Mouse (Mus musculus) myocyte (in vitro differentiated cells): ENCODE measurements at regions not wholly inside any gene's neighbourhood (a gene's known extent, or its start where the extent isn't known, plus 50 kb on each side); places are given as distances from the start of the nearest gene placed in this dataset.

Experiments
- H3K27me3 ChIP-seq: one replicate; pipeline ENCODE4 v1.6.1; 2011; ENCODE audit not compliant: control insufficient read depth, insufficient read depth, insufficient read length
- H3K36me3 ChIP-seq: one replicate; pipeline ENCODE4 v1.6.1; 2011; ENCODE audit not compliant: control insufficient read depth, insufficient read depth
- H3K4me2 ChIP-seq: one replicate; pipeline ENCODE4 v1.6.1; 2011; ENCODE audit warnings: low read depth, control low read depth
- H3K4me3 ChIP-seq: one replicate; pipeline ENCODE4 v1.5.1; 2011; ENCODE audit warnings: mild to moderate bottlenecking, control low read depth, moderate library complexity
- H3K79me2 ChIP-seq: one replicate; pipeline ENCODE4 v1.6.1; 2011; ENCODE audit not compliant: control insufficient read depth, insufficient read depth
- H3ac ChIP-seq: one replicate; pipeline ENCODE4 v1.6.1; 2011; ENCODE audit not compliant: control insufficient read depth, insufficient read length
- CEBPB ChIP-seq: IDR thresholded peaks from 2 replicates; pipeline ENCODE4 v1.6.1; 2011; ENCODE audit warnings: mild to moderate bottlenecking, moderate library complexity; ENCODE audit not compliant: poor library complexity, insufficient read depth, severe bottlenecking
- E2F4 ChIP-seq: IDR thresholded peaks from one replicate; pipeline ENCODE4 v1.6.1; 2011; ENCODE audit warnings: mild to moderate bottlenecking, control low read depth, moderate library complexity; ENCODE audit not compliant: insufficient read depth
- MAX ChIP-seq: IDR thresholded peaks from one replicate; pipeline ENCODE4 v1.6.1; 2011; ENCODE audit warnings: low read depth, mild to moderate bottlenecking, control low read depth
- MYOD1 ChIP-seq, 3 experiments: IDR thresholded peaks; one replicate each; pipeline ENCODE4 v1.6.1; 2011; ENCODE audit warnings: control low read depth in 2 of 3, low read depth in 2 of 3, mild to moderate bottlenecking in 2 of 3, moderate library complexity in 1 of 3; ENCODE audit not compliant: insufficient read length in 2 of 3, control insufficient read depth in 1 of 3
- MYOG ChIP-seq, 3 experiments: IDR thresholded peaks; one replicate each; pipeline ENCODE4 v1.6.1; 2011; ENCODE audit warnings: control low read depth in 2 of 3, low read depth in 2 of 3, mild to moderate bottlenecking in 2 of 3; ENCODE audit not compliant: insufficient read length in 2 of 3, control insufficient read depth in 1 of 3, insufficient read depth in 1 of 3
- POLR2A ChIP-seq: IDR thresholded peaks from one replicate; pipeline ENCODE4 v1.6.1; 2011; ENCODE audit warnings: low read depth, mild to moderate bottlenecking, control low read depth, moderate library complexity; ENCODE audit not compliant: insufficient read length
- POLR2AphosphoS2 ChIP-seq: IDR thresholded peaks from one replicate; pipeline ENCODE4 v1.6.1; 2011; ENCODE audit warnings: low read depth, control low read depth; ENCODE audit not compliant: insufficient read length
- REST ChIP-seq: IDR thresholded peaks from one replicate; pipeline ENCODE4 v1.6.1; 2011; ENCODE audit warnings: mild to moderate bottlenecking, control low read depth, moderate library complexity; ENCODE audit not compliant: insufficient read depth, insufficient read length
- SRF ChIP-seq: IDR thresholded peaks from one replicate; pipeline ENCODE4 v1.6.1; 2011; ENCODE audit warnings: low read depth; ENCODE audit not compliant: control insufficient read depth, insufficient read length
- TCF12 ChIP-seq: IDR thresholded peaks from one replicate; pipeline ENCODE4 v1.6.1; 2011; ENCODE audit warnings: mild to moderate bottlenecking, control low read depth; ENCODE audit not compliant: poor library complexity, insufficient read depth, severe bottlenecking
- TCF3 ChIP-seq: IDR thresholded peaks from one replicate; pipeline ENCODE4 v1.6.1; 2011; ENCODE audit warnings: low read depth, control low read depth; ENCODE audit not compliant: insufficient read length
- USF1 ChIP-seq: IDR thresholded peaks from one replicate; pipeline ENCODE4 v1.6.1; 2011; ENCODE audit warnings: low read depth, mild to moderate bottlenecking, control low read depth, moderate library complexity

- TF ChIP-seq TCF12 (no peak), CEBPB (no peak), SRF (no peak), MYOG (IDR thresholded peaks at IDR 0.05; ENCODE audit: control insufficient read depth in 1 of 3, insufficient read depth in 1 of 3, insufficient read length in 2 of 3, low read depth in 2 of 3) (no peak), TCF3 (no peak), POLR2A (no peak), POLR2AphosphoS2 (no peak), MYOD1 (IDR thresholded peaks at IDR 0.05; ENCODE audit: control insufficient read depth in 1 of 3, insufficient read length in 2 of 3, low read depth in 2 of 3) (no peak), REST (no peak), E2F4 (no peak), MAX (no peak), USF1 (no peak)
- Histone ChIP-seq H3K27me3 (no peaks in the 10 kb centered on the region), H3K79me2 (no peaks in the 10 kb centered on the region)
Observed at GRCm38 (mm10) chr7:124914972-124915371, 529.5 kb upstream of the Kdm8 start.

GRCm38 (mm10) chr7:124915637-124916036, 528.8 kb upstream of the Kdm8 start:
- no peak overlapping the region for H3K4me2 ChIP-seq
- no peaks in the 10 kb centered on the region for H3K27me3 ChIP-seq
- TF ChIP-seq SRF (no peak), MYOG (IDR thresholded peaks at IDR 0.05; ENCODE audit: control insufficient read depth in 1 of 3, insufficient read depth in 1 of 3, insufficient read length in 2 of 3, low read depth in 2 of 3) (no peak), MYOD1 (IDR thresholded peaks at IDR 0.05; ENCODE audit: control insufficient read depth in 1 of 3, insufficient read length in 2 of 3, low read depth in 2 of 3) (no peak), MAX (no peak), USF1 (no peak), TCF3 (no peak), E2F4 (no peak), POLR2A (no peak), CEBPB (no peak), TCF12 (no peak), REST (no peak), POLR2AphosphoS2 (no peak)
- no peaks in the 10 kb centered on the region for H3K36me3 ChIP-seq
- no peak overlapping the region for H3K4me3 ChIP-seq
- no peak overlapping the region for H3ac ChIP-seq
- no peaks in the 10 kb centered on the region for H3K79me2 ChIP-seq

More at GRCm38 (mm10) chr7:124914972-124915371, 529.5 kb upstream of the Kdm8 start:
- no peak overlapping the region for H3K4me3 ChIP-seq
- no peak overlapping the region for H3K4me2 ChIP-seq
- no peak overlapping the region for H3ac ChIP-seq
- no peaks in the 10 kb centered on the region for H3K36me3 ChIP-seq

- Histone ChIP-seq H3K27me3 (no peaks in the 10 kb centered on the region), H3K4me3 (no peak overlapping the region), H3K4me2 (no peak overlapping the region), H3K79me2 (no peaks in the 10 kb centered on the region), H3K36me3 (no peaks in the 10 kb centered on the region), H3ac (no peak overlapping the region)
- TF ChIP-seq REST (no peak), MAX (no peak), TCF12 (no peak), POLR2AphosphoS2 (no peak), MYOG (IDR thresholded peaks at IDR 0.05; ENCODE audit: control insufficient read depth in 1 of 3, insufficient read depth in 1 of 3, insufficient read length in 2 of 3, low read depth in 2 of 3) (no peak), TCF3 (no peak), MYOD1 (IDR thresholded peaks at IDR 0.05; ENCODE audit: control insufficient read depth in 1 of 3, insufficient read length in 2 of 3, low read depth in 2 of 3) (no peak)
Observed at GRCm38 (mm10) chr7:124917606-124918120, 526.8 kb upstream of the Kdm8 start.

- H3K4me3 ChIP-seq: no peak overlapping the region
- no peaks in the 10 kb centered on the region for H3K27me3 ChIP-seq
- H3ac ChIP-seq: no peak overlapping the region
- no peaks in the 10 kb centered on the region for H3K36me3 ChIP-seq
- H3K79me2 ChIP-seq: no peaks in the 10 kb centered on the region
- TF ChIP-seq MYOG (IDR thresholded peaks at IDR 0.05; ENCODE audit: control insufficient read depth in 1 of 3, insufficient read depth in 1 of 3, insufficient read length in 2 of 3, low read depth in 2 of 3) (no peak), POLR2AphosphoS2 (no peak), CEBPB (no peak), REST (no peak), TCF3 (no peak), MAX (no peak)
- H3K4me2 ChIP-seq: no peak overlapping the region
Observed at GRCm38 (mm10) chr7:124922806-124923205, 521.7 kb upstream of the Kdm8 start.

GRCm38 (mm10) chr7:124933573-124933972, 510.9 kb upstream of the Kdm8 start:
- no peaks in the 10 kb centered on the region for H3K27me3 ChIP-seq
- H3ac ChIP-seq: no peak overlapping the region
- H3K4me2 ChIP-seq: no peak overlapping the region
- H3K36me3 ChIP-seq: no peaks in the 10 kb centered on the region
- no peak overlapping the region for H3K4me3 ChIP-seq
- H3K79me2 ChIP-seq: no peaks in the 10 kb centered on the region
- TF ChIP-seq E2F4 (no peak), POLR2AphosphoS2 (no peak), REST (no peak), MAX (no peak), POLR2A (no peak), TCF12 (no peak), MYOG (IDR thresholded peaks at IDR 0.05; ENCODE audit: control insufficient read depth in 1 of 3, insufficient read depth in 1 of 3, insufficient read length in 2 of 3, low read depth in 2 of 3) (no peak), TCF3 (no peak)
